Mouse (Mus musculus) cerebellum, adult 11 months (tissue): Measurements from ENCODE around the gene Zfp775.

Source experiments
- DNase-seq: peaks from one replicate; pipeline ENCODE4 v3.0.0; 2022

Gene Zfp775

GRCm38 (mm10) chr6:48601271-48602079 is at the start of gene Zfp775:
Zfp775 (plus strand) TSS chr6:48602063.
- DNase-seq = peak; percentile 98

- DNase-seq = no peak
Measured at GRCm38 (mm10) chr6:48552918-48553317, 48.9 kb upstream of the Zfp775 start.

- DNase-seq = no peak
Measured at GRCm38 (mm10) chr6:48553819-48554218, 48.0 kb upstream of the Zfp775 start.

DNA sequence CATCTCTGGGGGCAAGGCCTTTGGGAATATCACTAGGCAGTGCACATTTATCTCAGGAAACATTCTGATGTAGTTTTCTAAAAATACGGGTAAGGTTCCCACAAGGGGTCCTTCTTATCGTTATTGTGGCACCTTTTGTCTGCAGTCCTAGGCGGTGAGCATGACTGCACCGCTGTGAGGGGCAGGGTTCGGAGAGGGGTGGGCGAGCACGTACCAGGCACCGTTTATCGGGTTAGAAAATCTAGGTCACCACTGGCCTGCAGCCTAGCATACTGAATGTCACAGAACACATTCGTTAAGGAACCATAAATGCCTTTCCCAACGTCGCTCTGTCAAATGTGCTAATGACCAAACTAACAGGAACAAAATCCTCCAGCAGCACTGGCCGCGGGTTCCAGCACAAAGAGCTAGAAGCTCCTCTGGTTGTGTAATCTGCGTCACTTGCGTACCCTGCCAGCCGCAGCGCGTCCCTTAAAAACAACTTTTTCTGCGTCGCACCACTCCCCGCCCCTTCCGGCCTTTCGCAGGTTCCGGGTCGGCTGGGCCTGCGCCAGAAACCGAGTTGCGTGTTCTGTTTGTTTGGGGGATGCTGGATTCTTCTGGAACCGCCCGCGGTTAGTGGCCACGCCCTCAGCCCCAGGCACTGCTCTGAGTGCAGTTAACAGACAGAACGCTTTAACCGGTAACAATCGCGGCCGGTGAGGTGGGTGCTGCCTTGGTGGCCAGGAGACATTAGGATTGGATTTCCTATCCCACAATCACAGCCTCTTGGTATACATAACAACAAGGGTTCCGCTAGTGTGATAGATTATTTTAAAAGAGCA is 47.4 kb upstream of the Zfp775 start, which contains the start of gene Lrrc61:
Lrrc61 (plus strand) TSS at position 517 of the 824 bp plus-strand sequence.
- DNase-seq = peak; percentile 97

- DNase-seq = peak; percentile 60
Measured at GRCm38 (mm10) chr6:48555104-48555890, 46.6 kb upstream of the Zfp775 start.

DNA sequence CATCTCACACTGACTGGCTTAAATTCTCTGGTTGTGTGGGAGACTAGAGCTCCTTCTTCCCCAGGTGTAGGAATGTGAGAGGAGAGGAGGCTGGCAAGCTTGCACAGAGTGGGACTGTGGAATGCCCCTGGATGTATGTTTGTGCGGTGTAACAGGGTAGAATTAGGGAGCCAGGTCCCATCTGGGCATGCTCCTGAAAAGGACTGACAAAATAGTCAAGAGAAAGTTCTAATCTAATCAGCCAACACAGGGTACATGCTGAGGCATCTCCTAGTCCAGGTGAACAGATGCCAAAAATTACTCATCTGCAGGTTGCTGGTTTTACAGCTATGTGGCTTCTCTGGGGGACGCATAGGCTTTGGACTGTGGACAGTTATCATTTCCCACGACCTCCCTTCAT is 45.9 kb upstream of the Zfp775 start:
- no peak for DNase-seq

GRCm38 (mm10) chr6:48565693-48566310 is 36.1 kb upstream of the Zfp775 start:
- no peak for DNase-seq

DNA sequence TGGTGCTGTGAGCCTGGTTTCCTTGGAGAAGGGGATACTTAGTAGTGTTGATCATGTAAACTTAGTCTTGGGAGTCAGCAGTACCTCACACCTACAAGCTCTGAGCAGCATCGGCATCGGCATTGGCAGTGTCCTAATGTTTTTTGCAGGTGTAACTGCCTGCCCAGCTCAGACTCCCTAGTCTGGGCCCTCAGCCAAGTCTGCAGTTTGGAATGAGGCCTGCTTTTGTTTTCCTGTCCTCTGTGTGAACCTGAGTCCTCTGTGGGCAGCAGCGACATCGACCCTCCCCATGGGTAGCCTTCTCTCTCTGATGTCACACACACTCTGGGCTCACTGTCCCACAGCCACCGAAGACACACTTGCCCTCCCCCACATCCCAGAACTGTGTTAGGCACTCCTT is 35.6 kb upstream of the Zfp775 start:
- DNase-seq = peak; percentile 43

DNA sequence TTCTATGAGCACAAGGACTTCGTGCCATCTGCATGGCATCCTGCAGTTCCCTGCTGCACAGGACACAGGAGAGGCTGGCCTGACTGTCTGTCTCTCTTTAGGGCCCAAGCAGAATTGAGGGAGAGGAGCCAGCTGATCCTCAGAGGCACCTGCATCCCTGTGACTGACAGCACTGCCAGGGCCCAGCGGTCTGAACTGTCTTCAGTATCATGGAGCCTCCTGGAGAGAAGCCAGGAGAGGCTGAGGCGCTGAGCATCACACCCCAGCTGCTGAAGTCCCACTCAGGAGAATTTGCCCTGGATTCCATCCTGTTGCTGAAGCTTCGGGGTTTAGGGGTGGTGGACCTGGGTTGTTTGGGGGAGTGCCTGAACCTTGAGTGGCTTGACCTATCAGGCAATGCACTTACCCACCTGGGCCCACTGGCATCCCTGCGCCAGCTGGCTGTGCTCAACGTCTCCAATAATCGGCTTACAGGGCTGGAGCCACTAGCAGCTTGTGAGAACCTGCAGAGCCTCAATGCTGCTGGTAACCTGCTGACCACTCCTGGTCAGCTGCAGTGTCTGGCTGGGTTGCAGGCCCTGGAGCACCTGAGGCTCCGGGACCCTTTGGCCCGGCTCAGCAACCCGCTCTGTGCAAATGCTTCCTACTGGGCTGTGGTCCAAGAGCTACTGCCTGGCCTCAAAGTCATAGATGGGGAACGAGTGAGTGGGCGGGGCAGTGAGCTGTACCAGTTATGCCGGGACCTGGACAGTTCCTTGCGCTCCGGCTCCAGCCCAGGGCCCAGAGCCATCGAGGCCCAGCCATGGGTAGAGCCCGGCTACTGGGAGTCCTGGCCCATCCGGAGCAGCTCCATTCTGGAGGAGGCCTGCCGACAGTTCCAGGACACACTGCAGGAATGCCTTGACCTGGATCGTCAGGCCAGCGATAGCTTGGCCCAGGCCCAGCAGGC is 33.6 kb upstream of the Zfp775 start:
- peak; percentile 56 for DNase-seq

DNA sequence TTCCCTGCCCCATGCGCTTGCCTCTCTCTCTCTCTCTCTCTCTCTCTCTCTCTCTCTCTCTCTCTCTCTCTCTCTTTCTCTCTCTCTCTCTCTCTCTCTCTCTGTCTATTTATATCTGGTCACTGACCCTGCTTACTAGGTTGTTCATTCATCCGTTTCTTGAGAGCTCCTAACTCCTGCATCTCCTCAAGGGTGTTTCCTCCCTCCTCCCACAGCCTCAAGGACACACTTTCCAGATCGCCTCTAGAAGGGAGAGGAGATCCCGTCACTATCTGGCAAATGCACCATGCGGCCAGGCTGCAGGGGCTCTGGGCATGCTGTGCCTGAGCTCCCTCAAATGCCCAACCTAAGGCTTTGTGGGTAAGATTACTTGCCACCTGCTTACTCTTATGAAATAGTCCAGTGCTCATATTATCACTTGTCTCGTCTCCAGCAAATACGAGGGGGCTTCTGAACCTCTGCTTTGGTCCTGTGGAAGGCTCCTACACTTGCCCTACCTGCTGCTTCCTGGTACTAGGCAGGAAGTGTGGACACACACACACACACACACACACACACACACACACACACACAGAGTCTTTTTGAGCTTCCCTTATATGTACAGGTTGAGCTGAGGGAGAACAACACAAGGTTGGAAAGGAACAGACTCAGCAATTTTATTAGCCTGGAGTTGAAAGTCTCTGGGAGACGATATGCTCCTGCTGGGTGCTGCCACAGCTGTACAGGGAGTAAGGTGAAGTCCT is 32.6 kb upstream of the Zfp775 start:
- DNase-seq = no peak

GRCm38 (mm10) chr6:48572014-48572413 is 29.8 kb upstream of the Zfp775 start:
- no peak for DNase-seq

DNA sequence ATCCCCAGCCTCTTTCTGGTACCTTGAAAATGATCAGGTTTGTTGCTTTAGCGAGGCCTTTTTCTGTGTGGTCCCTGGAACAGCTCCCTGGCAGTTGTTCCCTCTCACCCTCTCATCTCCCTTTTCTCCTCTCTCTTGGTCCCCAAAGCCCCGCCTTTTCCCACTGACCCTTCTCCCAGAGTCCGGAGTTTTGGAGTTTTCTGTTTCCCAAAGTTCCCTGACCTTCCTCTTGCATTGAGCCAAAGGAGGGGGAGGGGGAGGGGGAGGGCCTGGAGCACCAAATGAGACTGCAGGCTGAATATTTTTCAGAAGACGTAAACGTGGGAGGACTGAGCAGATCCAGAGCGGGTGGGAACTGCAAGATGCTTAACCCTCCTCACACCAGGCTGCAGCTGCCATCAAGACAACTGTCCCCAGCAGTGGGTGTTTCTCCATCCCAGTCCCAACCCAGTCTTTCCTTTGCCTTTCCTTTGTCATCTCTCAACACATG is 29.2 kb upstream of the Zfp775 start, which contains the start of gene Rarres2:
Rarres2 (minus strand) TSS at position 218 of the 490 bp plus-strand sequence.
- DNase-seq = no peak

DNA sequence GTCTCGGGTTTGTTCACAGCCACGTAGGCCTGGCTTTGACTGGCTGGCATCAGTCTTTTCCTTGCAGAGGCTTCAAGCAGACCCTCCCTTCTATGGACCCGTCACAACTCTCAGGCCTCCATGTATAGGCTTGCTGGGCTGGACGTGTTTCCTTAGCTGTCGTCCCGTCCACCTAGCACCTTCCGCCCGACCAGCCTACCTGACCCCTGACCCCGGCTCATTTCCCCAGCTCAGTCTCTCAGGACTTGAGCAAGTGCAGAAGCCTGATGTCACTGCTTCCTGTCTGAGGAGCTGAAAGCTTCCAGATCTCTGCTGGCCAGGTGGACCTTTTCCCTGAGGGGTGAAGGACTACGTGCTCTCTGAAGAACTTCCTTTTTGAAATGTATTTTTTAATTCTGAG is 28.6 kb upstream of the Zfp775 start:
- DNase-seq = no peak

DNA sequence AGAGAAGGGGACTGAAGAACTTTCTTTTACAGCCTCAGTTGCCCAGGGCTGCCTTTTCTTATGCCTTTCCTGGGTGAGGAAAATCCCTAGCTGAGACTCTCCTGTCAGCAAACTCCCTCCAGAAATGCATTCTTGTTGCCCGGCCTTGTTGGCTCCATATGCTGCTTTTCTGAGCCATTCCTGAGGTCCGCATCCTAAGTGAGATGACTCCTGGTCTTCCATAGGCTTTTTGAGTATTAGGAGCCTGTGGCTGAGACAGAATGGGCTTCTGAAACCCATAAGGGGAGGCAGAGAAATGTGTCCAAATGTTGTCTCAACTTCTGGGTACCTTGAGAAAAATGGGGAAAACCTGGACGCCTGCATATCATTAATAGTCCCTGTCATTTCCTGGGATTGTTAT is 27.9 kb upstream of the Zfp775 start:
- DNase-seq = no peak

DNA sequence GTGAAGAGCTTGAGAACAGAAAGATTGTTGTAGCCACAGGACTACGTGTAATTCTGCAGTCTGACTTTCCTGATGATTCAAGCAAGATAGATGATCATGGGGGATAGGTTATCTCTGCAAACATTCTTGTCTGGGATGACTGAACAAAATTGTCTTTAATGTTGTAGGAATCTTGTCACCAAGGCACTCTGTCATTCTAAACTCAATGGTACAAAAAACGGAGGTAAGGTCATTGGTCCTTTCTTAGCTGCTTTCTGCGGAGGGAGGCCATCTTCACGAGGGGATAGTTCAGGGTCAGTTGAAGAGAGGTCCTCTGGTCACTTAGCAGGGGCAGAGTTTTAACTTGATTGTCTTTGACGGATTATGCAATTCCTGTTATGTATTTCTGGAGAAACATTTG is 23.1 kb upstream of the Zfp775 start:
- no peak for DNase-seq

- DNase-seq = no peak
Measured at GRCm38 (mm10) chr6:48579215-48579648, 22.6 kb upstream of the Zfp775 start.

GRCm38 (mm10) chr6:48581257-48581656 is 20.6 kb upstream of the Zfp775 start:
- DNase-seq = no peak

DNA sequence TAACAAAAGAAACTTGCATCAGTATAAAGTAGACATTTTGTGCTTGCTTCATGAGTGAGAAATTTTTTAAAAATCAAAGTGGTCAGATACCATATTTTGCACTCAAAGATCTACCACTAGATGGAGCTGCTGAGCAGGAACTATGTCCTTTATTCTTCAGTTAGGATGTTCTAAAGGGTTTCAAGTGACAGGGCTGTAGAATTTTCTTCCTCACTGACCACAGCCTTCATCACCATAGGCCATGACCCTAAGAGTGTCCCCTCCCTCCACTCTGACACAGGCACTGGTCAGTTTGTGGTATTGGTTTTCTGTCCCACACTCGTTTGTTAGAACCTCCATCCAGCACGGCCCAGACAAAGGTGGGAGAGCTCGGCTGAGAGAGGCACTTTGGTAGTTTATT is 19.8 kb upstream of the Zfp775 start:
- no peak for DNase-seq

DNA sequence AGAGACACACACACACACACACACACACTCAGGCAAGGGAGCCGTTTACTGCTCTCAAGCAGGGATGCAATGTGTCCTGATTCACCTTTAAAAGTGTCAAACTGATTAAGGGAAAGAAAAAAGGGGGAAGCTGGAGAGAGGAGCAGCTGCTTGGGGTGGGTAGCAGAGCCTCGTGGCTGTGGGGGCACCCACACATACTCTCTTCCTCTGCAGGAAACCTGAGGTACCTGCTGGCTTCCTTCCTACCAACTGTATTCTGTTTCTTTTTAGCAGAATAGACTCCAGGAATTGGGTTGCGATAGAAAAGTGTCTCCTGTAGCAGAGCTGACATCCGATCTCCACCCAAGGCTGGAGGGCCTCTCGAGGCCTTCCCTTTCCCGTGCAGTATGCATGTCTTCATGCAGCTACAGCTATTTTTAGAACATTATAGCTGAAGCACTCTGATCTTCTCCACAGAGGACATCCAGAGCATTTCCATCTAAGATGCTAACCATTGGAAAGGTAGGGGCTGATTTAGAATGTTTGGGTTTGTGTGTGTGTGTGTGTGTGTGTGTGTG is 12.6 kb upstream of the Zfp775 start, which contains the start of gene Gm45021:
Gm45021 (plus strand) TSS at position 417 of the 557 bp plus-strand sequence.
- DNase-seq = no peak
